Mouse (Mus musculus): ENCODE data around the gene Serpinb6b. TPM values are rescaled to one million over a fixed set of nuclear protein-coding genes. Genes with fewer than 3 reads are reported as not detected.

Gene Serpinb6b
- polyA plus RNA-seq, 1 experiment, result 0.85 TPM

GRCm38 (mm10) chr13:33012395-33012794 lies 47.4 kb downstream of the Serpinb6b start:
- Histone ChIP-seq H3K4me1 (ENCODE audit: control insufficient read depth, insufficient read depth, insufficient read length, low read length) (no peaks in the 10 kb centered on the region), H3K4me3 (ENCODE audit: low read depth, low read length) (no peak overlapping the region), H3K27me3 (ENCODE audit: control insufficient read depth, insufficient read depth, low read length) (no peaks in the 10 kb centered on the region), H3K27ac (ENCODE audit: insufficient read depth, low read depth, low read length) (no peak overlapping the region), H3K36me3 (ENCODE audit: control insufficient read depth, insufficient read depth, low read length) (peaks cover 4% of the 10 kb centered on the region; the same call in 1 of the 2 replicates)
- TF ChIP-seq POLR2A (IDR thresholded peaks at IDR 0.05; ENCODE audit: low read depth, low read length) (no peak), CTCF (IDR thresholded peaks at IDR 0.05; ENCODE audit: extremely low read depth, insufficient read length, insufficient replicate concordance, low read depth, low read length) (no peak)
- 80% methylated on average over 1 of the region's 1 CpGs for WGBS

GRCm38 (mm10) chr13:33013271-33013670 lies 48.3 kb downstream of the Serpinb6b start:
- Histone ChIP-seq H3K4me3 (ENCODE audit: low read depth, low read length) (no peak overlapping the region), H3K27me3 (ENCODE audit: control insufficient read depth, insufficient read depth, low read length) (no peaks in the 10 kb centered on the region), H3K27ac (ENCODE audit: insufficient read depth, low read depth, low read length) (no peak overlapping the region), H3K4me1 (ENCODE audit: control insufficient read depth, insufficient read depth, insufficient read length, low read length) (no peaks in the 10 kb centered on the region), H3K36me3 (ENCODE audit: control insufficient read depth, insufficient read depth, low read length) (peaks cover 4% of the 10 kb centered on the region; the same call in 1 of the 2 replicates)
- TF ChIP-seq POLR2A (IDR thresholded peaks at IDR 0.05; ENCODE audit: low read depth, low read length) (no peak), CTCF (IDR thresholded peaks at IDR 0.05; ENCODE audit: extremely low read depth, insufficient read length, insufficient replicate concordance, low read depth, low read length) (no peak)
- WGBS, result 50% methylated on average over 2 of the region's 2 CpGs

GRCm38 (mm10) chr13:33022371-33022770 lies 57.4 kb downstream of the Serpinb6b start:
- Histone ChIP-seq H3K27me3 (ENCODE audit: control insufficient read depth, insufficient read depth, low read length) (no peaks in the 10 kb centered on the region; the same call in 1 of the 2 replicates), H3K27ac (ENCODE audit: insufficient read depth, low read depth, low read length) (no peak overlapping the region), H3K4me3 (ENCODE audit: low read depth, low read length) (no peak overlapping the region), H3K4me1 (ENCODE audit: control insufficient read depth, insufficient read depth, insufficient read length, low read length) (no peaks in the 10 kb centered on the region), H3K36me3 (ENCODE audit: control insufficient read depth, insufficient read depth, low read length) (no peaks in the 10 kb centered on the region)
- TF ChIP-seq POLR2A (IDR thresholded peaks at IDR 0.05; ENCODE audit: low read depth, low read length) (no peak), CTCF (IDR thresholded peaks at IDR 0.05; ENCODE audit: extremely low read depth, insufficient read length, insufficient replicate concordance, low read depth, low read length) (no peak)
- 68% methylated on average over 1 of the region's 1 CpGs for WGBS

- no peak overlapping the region for H3K4me3 ChIP-seq (ENCODE audit: low read depth, low read length)
- no peak for TF ChIP-seq POLR2A (IDR thresholded peaks at IDR 0.05; ENCODE audit: low read depth, low read length)
- TF ChIP-seq CTCF (IDR thresholded peaks at IDR 0.05; ENCODE audit: extremely low read depth, insufficient read length, insufficient replicate concordance, low read depth, low read length), result no peak
- H3K27ac ChIP-seq (ENCODE audit: insufficient read depth, low read depth, low read length), result no peak overlapping the region
- H3K36me3 ChIP-seq (ENCODE audit: control insufficient read depth, insufficient read depth, low read length), result no peaks in the 10 kb centered on the region
- no peaks in the 10 kb centered on the region; the same call in 1 of the 2 replicates for H3K27me3 ChIP-seq (ENCODE audit: control insufficient read depth, insufficient read depth, low read length)
- 37% methylated on average over 1 of the region's 1 CpGs for WGBS
- H3K4me1 ChIP-seq (ENCODE audit: control insufficient read depth, insufficient read depth, insufficient read length, low read length), result no peaks in the 10 kb centered on the region
Observed at GRCm38 (mm10) chr13:33026427-33027057, 61.5 kb downstream of the Serpinb6b start.

GRCm38 (mm10) chr13:33027244-33027643 lies 62.2 kb downstream of the Serpinb6b start, which contains the start of gene Serpinb9b:
Gene Serpinb9b, plus strand, starts transcription at chr13:33027416.
- TF ChIP-seq CTCF (IDR thresholded peaks at IDR 0.05; ENCODE audit: extremely low read depth, insufficient read length, insufficient replicate concordance, low read depth, low read length) (no peak), POLR2A (IDR thresholded peaks at IDR 0.05; ENCODE audit: low read depth, low read length) (no peak)
- 63% methylated on average over 2 of the region's 2 CpGs for WGBS

GRCm38 (mm10) chr13:33028146-33028545 lies 63.1 kb downstream of the Serpinb6b start:
- WGBS, result 22% methylated on average over 2 of the region's 2 CpGs
- no peak overlapping the region for H3K4me3 ChIP-seq (ENCODE audit: low read depth, low read length)
- no peaks in the 10 kb centered on the region; the same call in 1 of the 2 replicates for H3K27me3 ChIP-seq (ENCODE audit: control insufficient read depth, insufficient read depth, low read length)

More at GRCm38 (mm10) chr13:33027244-33027643, 62.2 kb downstream of the Serpinb6b start, which contains the start of gene Serpinb9b:
- H3K36me3 ChIP-seq (ENCODE audit: control insufficient read depth, insufficient read depth, low read length), result no peaks in the 10 kb centered on the region
- no peaks in the 10 kb centered on the region for H3K4me1 ChIP-seq (ENCODE audit: control insufficient read depth, insufficient read depth, insufficient read length, low read length)
- H3K4me3 ChIP-seq (ENCODE audit: low read depth, low read length), result no peak within 1 kb of the TSS
- no peak within 1 kb of the TSS for H3K27ac ChIP-seq (ENCODE audit: insufficient read depth, low read depth, low read length)
- H3K27me3 ChIP-seq (ENCODE audit: control insufficient read depth, insufficient read depth, low read length), result no peaks in the 10 kb centered on the region; the same call in 1 of the 2 replicates

GRCm38 (mm10) chr13:33028550-33028949 lies 63.5 kb downstream of the Serpinb6b start:
- no peak for TF ChIP-seq POLR2A (IDR thresholded peaks at IDR 0.05; ENCODE audit: low read depth, low read length)
- no peak for TF ChIP-seq CTCF (IDR thresholded peaks at IDR 0.05; ENCODE audit: extremely low read depth, insufficient read length, insufficient replicate concordance, low read depth, low read length)
- 59% methylated on average over 2 of the region's 2 CpGs for WGBS
- Histone ChIP-seq H3K27me3 (ENCODE audit: control insufficient read depth, insufficient read depth, low read length) (no peaks in the 10 kb centered on the region; the same call in 1 of the 2 replicates), H3K4me1 (ENCODE audit: control insufficient read depth, insufficient read depth, insufficient read length, low read length) (no peaks in the 10 kb centered on the region), H3K27ac (ENCODE audit: insufficient read depth, low read depth, low read length) (no peak overlapping the region), H3K36me3 (ENCODE audit: control insufficient read depth, insufficient read depth, low read length) (no peaks in the 10 kb centered on the region), H3K4me3 (ENCODE audit: low read depth, low read length) (no peak overlapping the region)

More at GRCm38 (mm10) chr13:33028146-33028545, 63.1 kb downstream of the Serpinb6b start:
- Histone ChIP-seq H3K4me1 (ENCODE audit: control insufficient read depth, insufficient read depth, insufficient read length, low read length) (no peaks in the 10 kb centered on the region), H3K27ac (ENCODE audit: insufficient read depth, low read depth, low read length) (no peak overlapping the region), H3K36me3 (ENCODE audit: control insufficient read depth, insufficient read depth, low read length) (no peaks in the 10 kb centered on the region)
- no peak for TF ChIP-seq CTCF (IDR thresholded peaks at IDR 0.05; ENCODE audit: extremely low read depth, insufficient read length, insufficient replicate concordance, low read depth, low read length)
- no peak for TF ChIP-seq POLR2A (IDR thresholded peaks at IDR 0.05; ENCODE audit: low read depth, low read length)

Other genes with a start within 250 kb of the Serpinb6b start
- gene Mylk4, start 181.3 kb upstream of the Serpinb6b start, polyA plus RNA-seq (2012; rRNA removed), result not detected in 2 replicates
- 27.9 and 41.3 TPM in 2 replicates for gene Wrnip1, start 163.2 kb upstream of the Serpinb6b start, polyA plus RNA-seq (2012; rRNA removed)
- gene D930007J09Rik, start 162.4 kb upstream of the Serpinb6b start, polyA plus RNA-seq (2012; rRNA removed), result not detected in 2 replicates
- gene Serpinb1a, start 114.0 kb upstream of the Serpinb6b start, polyA plus RNA-seq (2012; rRNA removed), result 36.8 and 110 TPM in 2 replicates
- not detected in 2 replicates for gene Serpinb1c, start 67.0 kb upstream of the Serpinb6b start, polyA plus RNA-seq (2012; rRNA removed)
- gene Serpinb9, start 38.0 kb downstream of the Serpinb6b start, polyA plus RNA-seq (2012; rRNA removed), result 0.69 and 0.95 TPM in 2 replicates
- 0.04 TPM in 1 of 2 replicates, not detected in the other for gene Serpinb9b, start 62.2 kb downstream of the Serpinb6b start, polyA plus RNA-seq (2012; rRNA removed)
- gene Serpinb1b, start 113.4 kb downstream of the Serpinb6b start, polyA plus RNA-seq (2012; rRNA removed), result not detected in 2 replicates
- not detected in 2 replicates for gene Serpinb9c, start 194.5 kb downstream of the Serpinb6b start, polyA plus RNA-seq (2012; rRNA removed)
- not detected in 2 replicates for gene Serpinb9d, start 227.8 kb downstream of the Serpinb6b start, polyA plus RNA-seq (2012; rRNA removed)